Mouse (Mus musculus) C2C12 (cell line): ENCODE data around the gene Topaz1.

Experiments
- CEBPB ChIP-seq: IDR thresholded peaks from one replicate; pipeline ENCODE4 v1.6.1; 2011; ENCODE audit warnings: low read depth, mild to moderate bottlenecking, control low read depth, moderate library complexity
- CTCF ChIP-seq: IDR thresholded peaks from one replicate; pipeline ENCODE4 v1.5.1; 2011; ENCODE audit not compliant: control insufficient read depth, insufficient read depth, insufficient read length
- MAX ChIP-seq: IDR thresholded peaks from one replicate; pipeline ENCODE4 v1.6.1; 2011; ENCODE audit warnings: mild to moderate bottlenecking, control low read depth

GRCm38 (mm10) chr9:122805845-122806341 is 58.7 kb downstream of the Topaz1 start:
- TF ChIP-seq CEBPB: no peak
- no peak for TF ChIP-seq CTCF
- TF ChIP-seq MAX: no peak
